Mouse (Mus musculus): ENCODE data around the gene Slc6a2. TPM values are rescaled to one million over a fixed set of nuclear protein-coding genes. Genes with fewer than 3 reads are reported as not detected.

The Slc6a2 gene
- total RNA-seq (2022), result under 1 TPM; 0.29 to 0.54 (median 0.30) TPM

DNA sequence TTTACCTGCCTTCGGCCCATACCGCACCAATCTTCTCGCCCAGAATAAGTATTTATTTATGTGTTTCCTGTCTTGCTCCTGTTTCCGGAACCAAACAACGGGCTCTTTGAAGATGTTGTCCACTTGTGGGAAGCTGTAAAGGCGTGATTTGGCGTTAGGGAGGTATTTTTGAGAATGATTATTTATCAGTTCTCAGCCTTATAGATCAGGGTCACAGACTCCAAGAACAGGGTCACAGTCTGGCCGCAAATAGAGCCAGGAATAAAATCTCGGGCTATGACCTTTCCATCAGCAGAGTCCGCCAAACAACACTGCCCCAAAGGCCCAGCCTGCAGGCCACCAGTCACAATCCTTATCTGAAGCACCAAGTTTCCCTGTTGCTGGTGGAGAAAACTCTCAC lies at the start of gene Slc6a2:
Gene Slc6a2 (plus strand): TSS at position 301 of the 400 bp plus-strand sequence.
- no peak for DNase-seq (ENCODE audit: low spot score in 2 of 2)

DNA sequence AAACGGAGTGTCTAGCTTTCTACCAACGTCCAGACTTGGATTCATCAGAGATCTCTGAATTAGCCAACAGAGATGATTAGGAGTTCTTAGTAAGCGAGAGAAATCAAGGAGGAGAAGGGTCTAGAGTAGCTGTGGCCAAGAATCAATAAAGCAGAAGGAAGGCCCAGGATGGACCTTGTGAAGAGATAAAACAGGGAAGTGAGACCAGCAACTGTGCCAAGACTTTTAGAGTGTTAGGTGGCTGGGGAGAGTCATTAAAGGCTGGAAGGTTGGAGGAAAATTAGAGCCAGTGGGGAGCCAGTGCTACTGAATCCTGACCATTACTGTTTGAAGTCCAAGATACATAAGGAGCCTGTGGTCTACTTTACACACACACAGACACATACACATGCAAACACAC lies 48.4 kb upstream of the Slc6a2 start:
- no peak for DNase-seq (ENCODE audit: low spot score in 2 of 2)

DNA sequence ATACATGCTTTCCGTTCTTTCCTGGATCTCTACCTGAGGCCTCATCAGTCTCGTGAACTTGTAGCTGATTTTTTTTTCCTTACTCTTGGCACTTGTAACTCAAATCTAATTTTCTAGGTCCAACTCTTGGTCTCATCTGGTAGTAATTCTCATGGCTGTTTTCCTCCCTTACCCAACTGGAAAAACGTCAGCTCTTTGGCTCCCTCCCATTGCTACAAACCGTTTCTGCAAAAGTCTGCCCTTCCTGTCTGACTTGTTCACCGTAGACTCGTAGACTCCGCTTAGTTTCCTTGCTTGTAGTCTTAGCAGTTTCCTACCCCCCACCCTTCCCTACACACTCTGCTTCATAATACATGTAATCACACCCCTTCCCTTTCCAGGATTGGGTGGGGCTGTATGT lies 46.5 kb upstream of the Slc6a2 start:
- peak in 1 of 2 experiments; percentile 22 for DNase-seq (ENCODE audit: low spot score in 2 of 2)

DNA sequence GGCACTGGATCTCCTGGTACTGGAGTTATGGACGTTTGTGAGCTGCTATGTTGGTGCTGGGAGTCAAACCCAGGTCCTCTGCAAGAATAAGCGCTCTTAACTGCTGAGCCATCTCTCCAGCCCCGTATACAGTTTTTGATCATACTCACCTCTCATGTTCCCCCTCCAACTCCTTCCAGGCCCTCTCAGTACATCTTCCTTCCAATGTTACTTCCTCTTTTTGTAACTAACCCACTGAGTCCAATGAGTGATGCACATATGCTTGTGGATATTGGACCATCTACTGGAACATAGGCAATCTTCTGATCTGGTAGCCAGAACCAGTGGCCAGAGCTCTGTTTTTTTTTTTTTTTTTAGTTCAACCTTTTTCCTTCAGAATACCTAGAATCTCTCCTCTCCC lies 43.8 kb upstream of the Slc6a2 start:
- no peak for DNase-seq (ENCODE audit: low spot score in 2 of 2)

DNA sequence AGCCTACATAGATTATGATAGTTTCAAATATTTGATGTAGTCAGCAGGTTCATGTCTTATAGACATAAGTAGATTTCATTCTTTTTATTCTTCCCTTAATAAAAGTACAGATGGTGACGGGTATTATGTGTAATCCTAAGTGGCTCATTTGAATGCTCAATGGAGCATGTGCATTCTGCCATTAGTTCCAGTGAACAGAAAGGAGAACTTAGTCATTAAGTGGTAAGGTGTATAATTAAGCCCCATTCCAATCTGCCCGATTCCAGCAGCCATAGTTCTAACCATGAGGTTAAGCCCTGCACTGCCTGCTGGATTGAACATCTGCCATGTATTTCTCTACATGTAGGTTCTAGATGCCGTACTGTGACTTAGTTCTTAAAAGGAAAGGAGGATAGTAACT lies 38.1 kb upstream of the Slc6a2 start:
- no peak for DNase-seq (ENCODE audit: low spot score in 2 of 2)

DNA sequence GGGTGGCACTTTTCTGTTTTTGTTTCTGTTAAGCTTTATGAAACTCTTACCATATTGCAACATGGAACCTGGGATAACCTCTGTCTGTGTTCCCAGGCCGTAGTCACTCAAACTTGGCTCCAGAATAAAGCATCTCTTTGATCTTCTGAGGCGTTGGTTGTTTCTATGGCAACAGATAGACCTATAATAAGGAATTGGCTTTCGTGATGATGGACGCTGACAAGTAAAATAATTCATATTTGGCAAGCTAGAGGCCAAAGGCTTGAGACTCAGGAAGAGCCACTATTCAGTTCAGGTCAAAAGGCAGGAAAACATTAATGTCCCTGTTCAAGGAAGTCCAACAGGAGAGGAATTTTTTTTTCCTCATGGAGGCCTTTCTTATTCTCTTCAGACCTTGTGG lies 30.9 kb upstream of the Slc6a2 start:
- DNase-seq (ENCODE audit: low spot score in 2 of 2), result no peak

DNA sequence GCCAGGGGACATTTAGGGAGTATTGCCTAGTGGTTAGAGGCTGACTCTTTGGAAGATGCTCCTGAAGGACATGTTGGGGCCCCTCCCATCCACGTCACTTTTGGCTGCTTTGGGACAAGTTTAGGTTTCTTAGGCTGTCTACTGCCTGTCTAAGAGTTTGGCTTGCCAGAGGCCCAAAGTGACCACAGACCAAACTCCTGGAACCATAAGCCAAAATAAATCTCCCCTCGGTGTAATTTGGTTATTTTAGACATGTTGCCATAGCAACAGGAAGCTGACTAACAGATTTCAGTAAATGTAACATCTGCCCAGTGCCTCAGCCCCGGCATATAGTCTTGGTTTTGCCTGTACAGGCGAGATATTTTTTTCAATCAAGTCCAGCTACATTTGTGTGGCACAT lies 21.8 kb upstream of the Slc6a2 start:
- no peak for DNase-seq (ENCODE audit: low spot score in 2 of 2)

DNA sequence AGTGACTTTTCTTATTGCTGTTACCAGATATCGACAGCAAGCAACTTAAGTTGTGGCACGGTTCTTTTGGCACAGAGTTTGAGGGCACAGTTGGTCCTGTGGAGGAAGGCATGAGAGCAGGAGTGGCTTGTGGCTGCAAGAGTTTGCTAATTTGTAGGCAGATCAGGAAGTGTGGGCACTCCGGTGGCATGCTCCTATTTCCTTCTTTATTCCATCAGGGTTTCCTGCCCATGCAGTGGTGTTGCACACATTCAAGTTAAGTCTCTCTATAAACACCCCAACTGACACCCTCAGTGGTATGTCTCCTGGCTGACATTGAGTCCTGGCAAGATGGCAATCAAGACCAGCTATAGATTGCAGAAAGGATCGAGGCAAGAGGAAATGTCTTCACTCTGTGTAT lies 10.8 kb upstream of the Slc6a2 start:
- no peak for DNase-seq (ENCODE audit: low spot score in 2 of 2)

DNA sequence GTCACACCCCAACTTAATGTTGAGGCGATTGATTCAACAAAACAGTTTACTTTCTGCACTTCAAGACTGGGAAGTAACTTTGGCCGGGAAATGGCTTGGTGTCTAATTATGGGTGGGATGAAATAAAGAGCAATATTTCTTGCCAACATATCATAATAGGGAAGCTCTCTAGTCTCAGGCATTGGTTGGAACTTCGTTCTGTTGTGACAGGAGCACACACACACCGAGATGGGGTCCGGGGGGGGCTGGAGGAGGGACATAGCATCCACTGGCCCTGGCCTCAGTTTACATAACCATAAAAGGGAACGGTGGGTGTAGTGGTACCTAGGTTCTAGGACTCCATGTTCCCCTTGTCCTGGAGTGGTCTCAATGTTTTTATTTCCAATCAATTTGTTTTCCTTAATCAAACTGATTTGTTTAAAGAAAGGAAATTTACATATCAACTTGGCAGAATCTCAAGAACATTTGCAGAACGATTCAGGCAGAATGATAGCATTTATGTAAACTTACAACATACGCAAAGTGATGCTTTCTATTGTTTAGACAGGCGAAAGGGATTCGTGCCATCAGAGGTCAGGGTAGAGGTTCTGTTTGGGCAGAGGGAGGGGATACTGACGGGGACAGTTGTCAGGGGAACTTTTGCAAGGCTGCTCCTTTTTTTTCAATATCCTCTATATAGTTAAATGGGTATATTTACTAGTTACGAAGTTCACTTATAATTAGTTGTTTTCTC lies 9.1 kb upstream of the Slc6a2 start:
- no peak for DNase-seq (ENCODE audit: low spot score in 2 of 2)

DNA sequence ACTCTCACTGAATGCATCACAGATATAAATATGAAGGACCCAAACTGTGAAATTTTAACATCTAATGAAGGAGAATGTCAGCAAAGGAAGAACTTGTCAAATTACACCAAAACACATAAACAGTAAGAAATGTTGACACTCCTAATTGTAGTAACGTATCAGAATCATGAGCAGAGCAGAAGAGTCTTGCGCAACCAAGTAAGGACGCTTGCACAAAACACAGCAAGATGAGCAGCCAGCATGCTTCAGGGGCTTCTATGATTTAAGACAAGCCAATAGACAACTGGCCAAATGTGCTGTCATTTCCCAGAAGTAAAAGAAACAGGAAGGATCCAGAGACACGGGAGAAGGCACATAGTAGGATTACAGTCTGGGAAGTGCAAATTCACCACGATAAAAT lies 5.8 kb upstream of the Slc6a2 start:
- no peak for DNase-seq (ENCODE audit: low spot score in 2 of 2)

DNA sequence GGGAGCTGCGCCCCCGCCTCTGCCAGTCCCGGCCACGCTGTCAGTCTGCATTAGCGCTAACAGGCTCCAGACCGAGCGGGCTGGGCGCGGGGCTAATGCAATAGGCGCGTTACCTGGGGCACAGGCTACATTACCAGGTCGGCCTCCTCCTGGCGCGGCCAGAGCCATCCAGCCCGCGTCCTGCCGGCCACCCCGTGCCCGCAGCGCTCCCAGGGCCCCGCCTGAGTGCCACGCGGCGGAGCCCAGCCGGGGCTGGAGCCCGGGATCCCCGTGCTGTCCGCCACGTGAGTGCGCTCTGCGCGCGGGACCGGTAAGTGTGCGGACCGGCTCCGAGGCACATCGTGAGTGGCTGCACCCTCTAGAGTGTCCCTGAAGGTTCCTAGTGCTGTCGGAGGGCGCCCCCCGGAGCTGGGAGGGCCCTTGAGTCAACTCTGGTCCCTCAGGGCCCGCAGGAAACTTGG lies 602 bp downstream of the Slc6a2 start:
- DNase-seq (ENCODE audit: low spot score in 2 of 2), result no peak

DNA sequence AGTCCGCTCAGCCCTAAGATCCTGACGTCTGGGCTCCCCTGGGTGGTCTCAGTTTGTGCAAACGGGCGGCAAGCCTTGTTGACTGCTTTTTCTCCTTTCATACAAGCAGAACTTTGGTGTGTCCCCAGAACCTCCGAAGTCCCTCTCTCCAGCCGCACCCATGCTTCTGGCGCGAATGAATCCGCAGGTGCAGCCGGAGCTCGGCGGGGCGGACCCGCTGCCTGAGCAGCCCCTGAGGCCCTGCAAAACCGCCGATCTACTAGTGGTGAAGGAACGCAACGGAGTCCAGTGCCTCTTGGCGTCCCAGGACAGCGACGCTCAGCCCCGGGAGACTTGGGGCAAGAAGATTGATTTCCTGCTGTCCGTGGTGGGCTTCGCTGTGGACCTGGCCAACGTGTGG lies 1.2 kb downstream of the Slc6a2 start:
- peak in 1 of 2 experiments; percentile 5 for DNase-seq (ENCODE audit: low spot score in 2 of 2)

DNA sequence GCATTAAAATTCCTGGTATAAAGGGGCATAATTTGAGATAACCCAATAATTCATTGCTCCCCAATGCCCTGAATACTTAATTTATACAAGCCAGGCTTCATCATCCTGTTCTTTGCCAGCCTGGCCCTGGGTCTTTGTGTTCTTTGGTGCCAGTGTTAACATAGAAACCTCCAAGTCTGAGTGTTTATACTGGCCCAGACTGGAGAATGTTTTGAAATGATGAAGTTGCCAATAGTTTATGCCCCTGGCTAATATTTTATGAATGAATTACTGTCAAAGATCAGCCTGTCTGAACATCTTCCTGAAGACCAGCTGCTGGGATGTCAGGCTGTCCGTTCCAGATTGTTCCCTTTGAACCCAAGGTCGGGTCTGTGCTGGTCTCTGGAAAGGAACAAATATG lies 4.7 kb downstream of the Slc6a2 start:
- no peak for DNase-seq (ENCODE audit: low spot score in 2 of 2)

DNA sequence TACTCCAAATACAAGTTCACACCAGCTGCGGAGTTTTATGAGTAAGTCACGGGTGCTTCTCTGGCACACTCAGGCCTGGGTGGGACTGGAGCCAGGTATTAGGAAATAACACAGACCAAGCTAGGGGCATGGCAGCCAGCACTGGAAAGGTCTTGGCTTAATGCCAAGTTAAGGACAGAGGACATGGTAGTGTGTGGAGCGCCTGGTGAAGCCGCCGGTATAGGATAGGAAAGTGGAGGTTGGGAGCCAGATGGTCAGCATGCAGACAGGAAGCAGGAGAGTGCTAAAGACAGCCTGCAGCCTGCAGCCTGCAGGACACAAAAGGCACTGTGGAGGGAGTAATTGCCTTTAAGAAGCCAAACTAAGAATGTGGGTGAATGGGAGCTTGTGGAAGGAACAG lies 13.1 kb downstream of the Slc6a2 start:
- peak; percentile 69 to 74 for DNase-seq (ENCODE audit: low spot score in 2 of 2)

DNA sequence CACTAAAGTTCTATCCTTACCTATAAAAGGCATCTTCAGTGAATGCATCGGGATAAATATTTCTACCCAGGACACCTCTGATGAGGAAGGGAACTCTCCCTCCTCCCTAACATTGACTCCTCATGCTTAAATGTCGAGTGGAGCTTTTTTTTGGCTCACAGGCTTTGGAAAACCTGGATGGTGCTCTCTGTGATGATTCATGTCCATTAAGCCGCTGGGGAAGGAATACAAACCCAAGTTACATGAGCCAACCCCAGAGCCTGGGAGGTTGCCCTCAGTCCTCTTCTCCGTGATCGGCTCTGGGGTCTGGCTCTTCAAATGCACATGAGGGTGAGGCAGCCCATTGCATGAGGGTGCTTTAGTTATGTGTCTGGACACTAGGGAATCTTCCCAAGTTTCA lies 16.8 kb downstream of the Slc6a2 start:
- DNase-seq (ENCODE audit: low spot score in 2 of 2), result no peak

DNA sequence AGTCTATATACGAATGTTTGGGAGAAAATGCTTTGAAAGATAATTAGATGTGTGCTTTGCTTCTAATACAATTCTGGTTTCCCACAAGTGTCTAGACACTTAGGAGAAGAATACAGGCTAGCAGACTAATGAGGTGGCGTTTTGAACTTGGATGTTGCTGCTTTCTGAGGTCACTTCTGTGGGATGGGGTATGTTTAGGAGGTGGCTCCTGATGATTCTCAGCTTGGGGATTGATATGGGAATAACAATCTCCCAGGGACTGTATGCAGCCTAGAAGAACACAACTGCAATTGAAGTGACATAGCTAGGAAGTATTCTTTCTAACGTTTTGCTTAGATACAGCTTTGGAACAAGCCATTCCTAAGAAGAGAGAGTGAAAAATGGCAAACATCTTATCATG lies 22.6 kb downstream of the Slc6a2 start:
- DNase-seq (ENCODE audit: low spot score in 2 of 2), result no peak

DNA sequence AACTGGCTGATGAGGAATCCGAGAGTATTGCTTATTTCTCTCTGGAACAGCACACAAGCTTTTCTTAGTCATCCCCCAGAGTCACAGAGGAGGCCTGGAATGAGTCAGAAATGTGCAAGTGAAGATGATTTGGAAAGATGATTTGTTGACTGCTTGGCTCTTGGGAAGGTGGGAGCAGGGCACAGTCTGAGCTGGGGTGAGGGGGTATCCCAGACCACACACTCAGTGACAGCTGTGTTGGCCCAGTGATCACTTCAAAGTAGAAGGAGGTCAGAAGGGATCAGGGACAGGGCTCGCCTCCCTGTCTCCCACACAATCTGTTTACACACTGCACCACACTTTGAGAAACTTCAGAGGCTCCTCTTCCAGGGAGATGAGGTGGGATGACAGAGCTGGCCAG lies 24.5 kb downstream of the Slc6a2 start:
- DNase-seq (ENCODE audit: low spot score in 2 of 2), result no peak

DNA sequence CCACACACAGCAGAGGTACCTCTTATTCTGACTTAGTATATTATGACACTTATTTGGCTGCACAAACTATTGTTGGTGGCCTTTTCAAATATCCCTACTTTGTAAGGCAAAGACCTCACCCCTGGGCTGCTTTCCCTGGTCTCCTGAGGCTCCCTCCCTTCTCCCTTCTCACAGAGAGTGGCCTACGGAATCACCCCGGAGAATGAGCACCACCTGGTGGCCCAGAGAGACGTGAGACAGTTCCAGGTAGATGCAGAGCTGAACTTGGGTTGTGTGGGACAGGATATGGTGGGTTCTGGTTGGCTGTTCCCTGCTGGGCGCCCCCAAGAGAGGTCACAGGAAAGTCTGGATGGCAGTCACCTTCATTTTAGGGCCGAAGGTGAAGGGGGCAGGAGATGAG lies 37.0 kb downstream of the Slc6a2 start:
- DNase-seq (ENCODE audit: low spot score in 2 of 2), result peak in 1 of 2 experiments; percentile 20

DNA sequence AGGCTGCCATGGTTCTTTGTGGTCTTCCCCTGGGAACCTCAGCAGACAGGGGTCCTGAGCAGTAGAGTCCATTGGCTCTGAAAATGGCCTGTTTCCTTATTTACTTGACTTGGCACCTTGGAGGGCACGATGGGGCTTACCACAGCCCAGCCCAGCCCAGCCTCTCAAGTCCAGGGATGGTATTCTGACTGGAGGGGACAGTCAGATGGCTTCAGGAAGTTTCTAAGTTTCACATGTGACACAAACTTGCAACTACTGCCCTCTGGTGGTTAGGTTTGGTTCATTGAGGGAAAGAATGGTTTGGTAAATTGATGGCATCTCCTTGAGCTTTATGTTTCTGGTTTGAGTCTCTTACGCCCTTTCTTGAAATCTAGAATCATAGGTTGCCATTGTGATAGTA lies 38.7 kb downstream of the Slc6a2 start:
- DNase-seq (ENCODE audit: low spot score in 2 of 2), result peak in 1 of 2 experiments; percentile 21

DNA sequence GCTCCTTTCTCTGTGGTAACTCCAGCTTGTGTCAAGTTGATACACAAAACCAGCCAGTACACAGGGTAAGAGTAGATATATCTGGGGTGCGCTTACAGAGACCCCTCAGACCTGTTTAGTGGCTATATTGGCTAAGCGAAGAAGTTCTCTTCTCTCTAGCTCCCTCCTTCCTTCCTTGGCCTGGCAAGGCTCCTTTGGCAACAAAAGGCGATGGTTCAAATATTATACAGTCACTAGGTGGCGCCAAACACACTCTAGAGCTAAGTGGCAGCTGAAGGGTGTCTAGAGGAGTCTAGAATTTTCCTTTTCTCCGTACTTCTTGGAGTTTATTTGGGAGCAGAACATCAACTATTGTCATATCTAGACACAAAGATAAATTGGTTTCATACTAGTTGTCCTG lies 50.4 kb downstream of the Slc6a2 start:
- DNase-seq (ENCODE audit: low spot score in 2 of 2), result no peak

DNA sequence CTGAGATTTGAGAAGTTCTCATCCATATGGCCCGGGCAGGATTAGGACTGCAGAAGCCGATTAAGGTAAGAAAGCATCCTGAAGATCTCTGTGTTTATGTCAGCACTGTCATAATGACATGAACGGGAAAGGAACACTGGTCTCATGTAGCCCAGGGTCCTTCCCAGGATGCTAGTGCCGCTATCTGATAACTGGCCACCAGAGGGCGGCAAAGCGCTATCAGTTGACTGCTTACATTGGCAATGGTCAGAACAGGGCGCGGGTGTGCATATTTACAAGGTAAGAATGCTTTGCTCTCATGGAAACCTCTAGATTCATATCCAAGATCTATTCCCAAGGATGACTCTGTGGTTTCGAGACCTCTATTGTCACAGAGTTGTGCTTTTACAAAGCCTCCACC lies 51.6 kb downstream of the Slc6a2 start:
- DNase-seq (ENCODE audit: low spot score in 2 of 2), result peak; percentile 54 to 60

DNA sequence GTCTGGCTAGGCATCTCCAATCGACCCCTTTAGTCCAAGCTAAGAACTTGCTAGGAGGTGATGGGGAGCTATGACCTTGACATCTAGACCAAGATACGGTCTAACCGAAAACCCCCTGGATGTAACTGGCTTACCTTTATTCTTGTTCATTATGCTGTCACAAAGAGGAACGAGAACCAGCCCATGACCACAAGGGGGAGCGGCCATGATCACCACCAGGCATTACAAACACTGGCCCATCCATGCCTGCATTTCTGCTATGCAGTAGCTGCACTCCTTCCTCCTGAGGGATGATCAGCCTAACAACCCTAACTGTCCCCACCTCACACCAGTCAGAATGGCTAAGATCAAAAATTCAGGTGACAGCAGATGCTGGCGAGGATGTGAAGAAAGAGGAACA lies 52.3 kb downstream of the Slc6a2 start:
- no peak for DNase-seq (ENCODE audit: low spot score in 2 of 2)

DNA sequence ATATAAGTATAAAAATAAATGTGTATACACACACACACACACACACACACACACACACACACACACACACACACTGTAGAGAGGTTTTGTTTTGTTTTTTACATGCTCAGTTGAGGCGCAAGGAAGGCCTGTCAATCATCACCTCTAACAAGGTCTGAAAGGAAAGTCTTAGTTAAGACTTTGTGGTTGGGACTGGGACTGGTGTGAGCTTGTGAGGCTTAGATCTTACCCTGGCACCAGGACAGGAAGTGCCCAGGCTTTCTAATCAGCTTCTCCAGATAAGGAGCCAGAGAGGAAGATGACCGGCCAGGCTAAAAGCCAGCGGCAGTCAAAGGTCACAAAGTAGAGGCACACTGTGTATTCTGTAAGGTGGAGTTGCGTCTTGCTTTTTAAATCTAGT lies 54.4 kb downstream of the Slc6a2 start:
- DNase-seq (ENCODE audit: low spot score in 2 of 2), result no peak

DNA sequence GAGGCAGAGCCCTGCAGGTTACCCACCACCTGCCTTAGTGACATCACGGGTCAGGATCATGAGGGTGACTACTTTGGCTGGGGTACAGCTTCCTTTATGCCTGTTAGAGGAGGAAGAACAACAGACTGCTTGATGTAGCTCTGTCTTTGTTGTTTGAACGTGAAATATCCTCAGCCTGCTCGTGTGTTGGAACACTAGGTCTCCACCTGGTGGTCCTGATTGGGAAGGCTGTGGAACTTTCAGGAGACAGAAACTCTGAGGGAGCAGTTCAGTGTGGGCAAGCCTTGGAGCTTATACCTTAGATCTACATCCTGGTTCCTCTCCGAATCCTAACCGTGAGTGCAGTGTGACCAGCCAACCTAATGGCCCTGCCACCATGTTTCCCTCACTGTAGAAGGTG lies 61.9 kb downstream of the Slc6a2 start:
- DNase-seq (ENCODE audit: low spot score in 2 of 2), result no peak
